Mouse (Mus musculus) layer of hippocampus, postnatal 10 days (tissue): ENCODE measurements around the gene Trim42. TPM values are rescaled to one million over a fixed set of nuclear protein-coding genes. Genes with fewer than 3 reads are reported as not detected.

Source experiments
- DNase-seq, 2 experiments: peaks; one replicate each; pipeline ENCODE4 v3.0.0; 2021; ENCODE audit warnings: low spot score in 2 of 2
- long read RNA-seq: library from polyadenylated mRNA; stranded (forward); transcript quantifications from one replicate; pipeline ENCODE4 v2.0.0, GENCODE M21; 2023
- total RNA-seq, 2 experiments: library from RNA; stranded (reverse); gene quantifications; 2 replicates each; pipeline ENCODE4 v1.2.3; 2021

The Trim42 gene
- not detected for total RNA-seq
- long read RNA-seq, result 0 reads

- peak in 1 of 2 experiments; percentile 18 for DNase-seq
Measured at GRCm38 (mm10) chr9:97369591-97369990, at the start of gene Trim42. Gene Trim42, minus strand, starts transcription at chr9:97369958.

DNA sequence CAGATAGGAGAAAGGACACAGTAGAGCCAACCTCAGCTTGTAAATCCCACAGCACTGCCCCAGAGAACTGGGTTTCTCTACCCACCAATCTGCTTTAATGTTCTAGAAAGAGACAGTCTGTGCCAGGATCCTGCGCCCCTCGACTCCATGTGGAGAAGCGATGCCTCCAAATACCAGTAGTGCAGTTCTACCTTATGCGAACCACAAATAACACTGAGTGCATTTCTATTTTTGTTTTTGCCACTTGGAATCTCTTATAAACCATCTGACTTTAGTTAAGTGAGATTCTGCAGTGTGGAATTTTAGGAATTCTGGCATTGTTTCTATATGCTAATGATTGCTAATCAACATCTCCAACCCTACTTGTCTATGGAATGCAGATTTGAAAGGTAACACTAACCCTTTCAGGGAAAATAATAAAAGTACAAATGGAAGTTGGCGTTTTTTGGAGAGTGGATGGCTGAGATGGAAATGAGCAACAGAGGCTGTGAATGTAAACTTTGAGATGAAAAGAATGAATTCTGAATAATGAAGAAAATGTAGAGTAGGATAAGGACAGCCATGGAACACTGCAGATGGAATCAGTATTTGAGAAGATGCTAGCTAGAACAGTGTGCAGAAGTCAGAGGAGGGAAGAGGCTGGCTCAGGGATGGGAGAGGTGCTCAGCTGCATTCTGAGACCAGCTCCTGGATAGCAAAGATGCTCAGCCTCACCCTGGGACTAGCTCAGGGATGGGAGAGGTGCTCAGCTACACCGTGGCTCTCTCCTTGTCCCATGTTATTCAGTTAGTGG, 45.3 kb upstream of the Trim42 start:
- no peak for DNase-seq

DNA sequence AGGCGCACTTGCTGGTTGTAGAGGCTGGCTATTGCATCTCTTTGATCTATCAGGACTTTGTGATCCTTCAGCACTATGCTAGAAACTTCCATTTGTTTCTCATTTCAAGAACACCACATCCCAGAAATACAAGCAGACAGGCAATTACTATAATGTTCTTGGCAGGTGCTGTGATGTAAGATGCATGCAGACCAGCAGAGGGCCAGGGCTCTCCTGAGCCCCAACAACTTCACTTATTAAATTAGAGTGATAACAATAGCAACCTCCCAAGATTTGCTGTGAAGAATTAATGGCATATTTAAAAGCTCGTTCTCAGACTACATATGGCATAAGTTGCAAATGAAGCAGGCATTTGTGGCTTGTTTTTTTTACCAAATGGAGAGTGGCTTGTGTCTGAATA, 38.4 kb upstream of the Trim42 start:
- no peak for DNase-seq

DNA sequence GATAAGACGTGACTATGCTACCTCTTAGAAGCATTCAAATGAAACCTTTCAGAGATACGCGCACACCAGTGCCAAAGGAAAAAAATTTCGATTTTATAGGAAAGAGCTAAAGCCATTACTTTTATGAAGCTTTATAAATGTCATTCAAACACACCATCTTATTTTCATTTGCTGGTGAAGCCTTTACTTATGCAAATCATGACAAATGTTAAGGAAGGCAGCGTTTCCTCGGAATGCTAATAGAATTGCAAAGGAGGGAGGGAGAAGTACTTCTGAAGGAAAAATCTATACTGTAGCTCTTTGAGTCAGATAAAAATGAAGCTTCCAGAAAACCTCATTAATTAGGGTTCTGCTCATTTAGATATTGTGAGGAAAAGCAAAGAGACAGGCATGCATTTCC, 13.3 kb downstream of the Trim42 start:
- no peak for DNase-seq

GRCm38 (mm10) chr9:97344767-97345297, 24.9 kb downstream of the Trim42 start:
- peak; percentile 43 to 46 for DNase-seq

DNA sequence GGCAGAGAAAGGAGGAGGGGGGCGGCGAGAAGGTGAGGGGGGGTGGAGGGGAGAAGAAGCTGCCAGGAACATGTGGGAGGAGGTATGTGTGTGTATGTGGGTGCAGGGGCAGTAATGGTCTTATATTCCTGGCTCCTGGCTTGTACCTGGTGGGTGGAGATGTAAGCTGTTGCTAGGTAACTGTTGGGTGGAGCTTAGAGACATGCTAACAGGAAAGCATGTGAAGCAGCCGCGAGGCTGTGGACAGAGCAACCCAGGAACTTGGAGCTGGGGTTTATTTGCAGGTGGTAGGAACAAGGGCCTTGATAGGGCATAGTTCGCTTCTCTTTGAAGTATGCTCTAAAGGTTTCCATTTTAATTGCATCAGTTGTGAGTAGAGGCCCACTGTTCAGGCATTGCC, 28.0 kb downstream of the Trim42 start:
- DNase-seq, result no peak

DNA sequence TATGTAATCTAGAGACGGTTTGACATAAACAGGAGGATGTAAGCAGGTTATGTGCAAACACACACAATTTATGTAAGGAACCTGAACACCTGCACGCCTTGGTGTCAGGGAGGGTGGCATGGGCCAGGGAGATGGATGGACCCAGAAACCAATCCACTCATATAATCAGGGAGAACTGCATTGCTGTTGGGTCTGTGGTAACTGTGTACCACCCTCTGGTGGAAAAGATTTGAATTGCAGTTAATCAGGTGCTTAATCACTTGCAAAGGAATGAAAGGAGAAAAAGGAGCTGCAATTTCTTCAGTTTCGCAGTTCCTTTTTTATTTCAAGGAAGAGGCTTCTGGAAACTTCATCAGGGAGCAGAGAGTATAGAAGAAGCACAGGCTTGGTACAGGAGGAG, 46.9 kb downstream of the Trim42 start:
- DNase-seq, result no peak

DNA sequence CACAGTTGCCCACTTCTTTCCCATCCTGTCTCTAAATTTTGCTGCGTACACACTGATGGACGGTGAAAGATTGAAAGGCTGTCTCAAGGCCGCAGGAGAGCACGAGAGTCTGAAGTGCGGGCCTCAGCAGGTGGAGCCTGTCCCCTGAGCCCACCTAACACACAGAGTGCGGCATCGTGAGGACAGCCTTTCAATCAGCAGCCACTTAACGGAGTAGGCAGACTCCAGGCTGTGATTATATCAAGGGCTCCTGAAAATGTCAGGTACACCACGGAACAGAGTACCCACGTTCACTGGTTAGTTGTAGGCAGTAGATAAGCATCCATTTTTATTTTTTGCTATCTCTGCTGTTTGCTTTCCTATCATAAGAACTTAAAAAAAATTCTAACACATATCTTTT, 47.6 kb downstream of the Trim42 start:
- no peak for DNase-seq

DNA sequence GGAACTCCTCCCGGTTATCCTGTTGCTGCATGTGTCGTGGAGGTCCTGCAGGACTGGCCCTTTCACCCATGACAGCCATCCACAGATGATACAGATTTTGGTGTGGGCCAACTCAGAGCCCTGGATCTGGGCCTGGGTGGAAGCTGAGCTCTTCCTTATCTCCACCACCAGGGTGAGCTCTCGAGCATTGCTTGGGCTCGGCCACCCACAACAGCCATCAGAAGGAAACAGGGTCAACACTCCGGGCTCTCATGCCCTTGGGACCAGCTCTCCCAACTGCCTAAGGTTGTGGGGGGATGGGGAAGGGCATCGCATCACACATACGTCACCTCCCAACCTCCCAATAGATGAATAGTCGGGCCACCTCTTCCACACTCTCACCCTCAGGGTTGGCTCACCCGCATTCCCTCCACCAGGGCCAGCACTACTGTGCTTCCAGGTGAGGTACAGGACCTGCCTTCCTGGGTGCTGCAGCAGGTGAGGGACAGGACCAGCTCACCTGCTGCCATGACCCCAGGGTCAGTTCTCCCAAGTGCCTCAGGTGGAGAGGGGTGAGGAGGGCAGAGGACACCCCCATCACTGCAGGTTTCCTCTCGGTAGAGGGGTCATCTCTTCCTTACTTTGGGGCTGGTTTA, 54.2 kb downstream of the Trim42 start:
- no peak for DNase-seq

DNA sequence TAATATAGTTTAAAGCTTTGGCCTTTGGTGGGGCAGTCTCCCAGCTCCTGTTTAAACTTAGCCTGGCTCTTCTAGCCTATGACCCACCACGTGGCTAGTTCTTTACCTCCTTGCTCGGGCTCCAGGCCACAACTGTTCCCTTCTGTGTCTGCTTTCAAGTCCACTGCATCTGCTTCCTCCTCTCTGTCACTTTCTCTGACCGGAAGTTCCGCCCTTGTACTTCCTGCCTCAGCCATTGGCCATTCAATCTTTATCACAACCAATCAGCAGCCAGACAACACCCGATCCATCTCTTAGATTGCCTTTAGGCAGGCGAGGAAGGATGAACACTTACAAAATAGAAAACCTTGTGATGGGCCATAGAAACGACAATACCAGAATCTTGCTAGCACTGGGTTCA, 58.1 kb downstream of the Trim42 start:
- peak in 1 of 2 experiments; percentile 6 for DNase-seq

DNA sequence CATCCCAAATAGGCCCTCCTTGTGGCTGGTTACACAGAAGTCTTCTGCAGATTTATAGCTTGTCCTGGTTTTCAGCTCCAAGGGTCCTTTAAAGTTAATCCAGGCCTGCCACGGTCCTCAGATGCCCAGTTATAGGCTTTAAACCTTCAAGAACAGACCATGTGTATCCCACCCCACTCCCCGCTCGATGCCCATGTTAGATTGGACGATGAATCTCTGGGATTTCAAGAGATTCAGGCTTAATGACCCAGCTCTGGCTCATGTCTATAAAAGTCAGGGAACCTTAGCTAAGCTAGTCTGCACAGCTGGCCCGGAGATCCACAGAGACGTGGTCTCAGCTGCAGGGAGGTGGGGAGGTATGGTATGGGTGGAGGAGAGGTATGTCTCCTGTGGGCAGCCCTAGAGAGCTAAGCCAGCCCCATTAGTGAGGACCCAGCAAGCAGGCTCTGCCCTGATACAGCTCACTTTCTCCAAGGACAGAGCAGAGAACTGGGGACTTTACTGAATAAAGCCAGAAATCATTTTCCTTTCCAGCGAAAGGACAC, 60.2 kb downstream of the Trim42 start:
- DNase-seq, result peak in 1 of 2 experiments; percentile 7

- DNase-seq, result peak in 1 of 2 experiments; percentile 6
Measured at GRCm38 (mm10) chr9:97307705-97308485, 61.9 kb downstream of the Trim42 start.
